Mouse (Mus musculus) MN1 (cell line): ENCODE results near the gene Zmynd8.

Experiments
- DNase-seq: peaks from one replicate; pipeline ENCODE4 v3.0.0-alpha.2; 2016; ENCODE audit warnings: low spot score

Zmynd8 gene

DNA sequence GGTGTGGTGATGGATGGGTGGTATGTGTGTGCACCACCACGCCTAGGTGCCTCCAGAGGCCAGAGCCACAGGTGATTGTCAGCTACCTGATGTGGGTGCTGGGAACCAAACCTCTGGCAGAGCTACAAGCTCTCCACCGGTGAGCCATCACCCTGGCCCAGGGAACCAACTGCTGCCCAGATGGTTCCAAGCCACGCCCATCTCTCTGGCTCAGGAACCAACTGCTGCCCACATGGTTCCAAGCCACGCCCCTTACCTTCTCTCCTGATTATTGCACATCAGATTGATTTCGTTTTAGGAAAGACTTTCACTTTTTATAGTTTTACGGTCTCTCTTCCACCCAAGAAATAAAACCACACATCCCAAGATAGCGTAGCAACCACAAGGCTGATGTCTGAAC is 150.8 kb downstream of the Zmynd8 start:
- DNase-seq = no peak

DNA sequence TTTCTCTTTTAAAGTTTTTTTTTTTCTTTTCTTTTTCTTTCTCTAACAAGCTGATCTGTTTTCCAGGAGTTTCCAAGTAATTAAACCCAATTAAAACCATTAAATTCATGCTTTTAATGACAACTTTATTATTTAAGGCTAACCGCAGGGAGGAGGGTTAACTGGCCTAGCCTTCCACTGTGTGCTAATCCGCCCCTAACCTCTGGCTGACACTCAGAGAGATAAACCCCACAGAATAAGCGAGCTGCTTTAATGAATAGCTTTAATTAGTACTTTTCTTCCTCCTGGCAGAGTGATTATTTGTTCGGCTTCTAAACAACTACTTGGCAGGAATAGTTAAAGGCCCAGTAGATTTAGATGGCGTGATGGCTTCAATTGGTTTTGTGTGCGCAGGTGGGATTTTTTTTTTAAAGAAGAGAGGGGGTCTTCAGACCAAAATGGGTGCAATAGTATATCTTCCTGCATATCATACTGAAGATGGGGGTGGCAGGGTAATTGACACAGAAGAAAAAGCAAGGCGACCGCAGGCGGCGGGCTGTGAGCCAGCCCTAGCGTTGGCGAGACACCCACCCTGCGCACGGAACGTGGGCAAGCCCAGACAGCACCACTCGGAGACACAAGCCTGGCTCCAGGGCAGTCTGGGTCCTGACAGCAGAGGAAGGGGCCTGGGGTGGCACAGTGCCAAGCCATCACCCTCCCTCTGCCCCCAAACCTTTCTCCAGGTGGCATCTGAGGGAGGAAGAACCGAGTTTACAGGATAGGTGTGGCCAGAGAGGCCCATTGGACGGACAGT is 153.3 kb downstream of the Zmynd8 start:
- no peak for DNase-seq

DNA sequence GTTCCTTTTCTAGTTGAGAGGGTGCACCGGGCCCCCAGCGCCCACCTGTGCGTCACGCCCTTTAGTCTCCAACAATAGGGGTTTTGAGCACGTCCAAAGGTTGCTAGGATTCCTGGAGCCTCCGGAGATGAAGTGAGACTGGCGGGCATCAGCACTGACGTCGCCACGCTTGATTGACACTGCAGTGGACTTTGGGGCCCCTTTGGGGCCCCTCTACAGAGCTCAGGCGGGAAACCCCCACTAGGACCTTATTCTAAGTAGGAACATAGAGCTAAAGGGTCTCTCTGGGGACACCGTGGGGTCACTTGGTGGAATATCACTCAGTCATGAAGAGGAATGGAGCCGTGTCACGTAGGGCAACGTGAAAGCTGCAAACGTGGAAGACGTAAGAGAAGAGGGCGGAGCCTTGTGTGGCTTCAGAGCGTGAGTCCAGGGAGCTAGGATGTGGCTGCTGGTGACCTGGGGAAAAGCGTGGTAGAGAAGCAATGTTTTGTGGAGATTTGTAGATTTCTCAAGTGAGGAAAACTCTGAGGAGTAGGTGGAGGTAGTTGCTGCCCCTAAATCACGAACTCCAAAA is 156.5 kb downstream of the Zmynd8 start:
- no peak for DNase-seq

DNA sequence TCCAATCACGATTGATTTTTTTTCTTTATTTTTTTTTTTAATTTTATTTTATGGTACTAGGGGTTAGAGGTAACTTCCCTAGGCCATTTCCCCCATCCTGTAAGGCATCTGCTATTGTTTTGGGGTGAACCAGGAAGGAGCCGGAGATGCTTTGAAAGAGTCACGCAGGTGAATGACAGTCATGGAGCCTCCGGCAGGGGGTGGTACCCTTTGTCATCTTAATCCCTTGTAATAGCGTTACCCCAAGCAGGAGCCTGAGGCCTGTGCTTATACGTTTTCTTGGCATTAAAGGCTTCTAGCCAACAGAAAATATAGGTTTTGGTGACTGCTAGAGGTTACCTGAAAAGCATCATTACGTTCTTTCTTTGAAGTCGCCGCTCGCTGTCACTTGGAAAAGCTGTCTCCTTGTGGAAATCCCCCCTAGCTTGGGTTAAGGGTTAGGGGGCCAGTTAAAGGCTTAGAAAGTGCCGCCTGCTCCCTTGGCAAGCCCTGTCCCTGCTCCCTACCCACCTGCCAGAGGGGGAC is 157.2 kb downstream of the Zmynd8 start:
- no peak for DNase-seq

DNA sequence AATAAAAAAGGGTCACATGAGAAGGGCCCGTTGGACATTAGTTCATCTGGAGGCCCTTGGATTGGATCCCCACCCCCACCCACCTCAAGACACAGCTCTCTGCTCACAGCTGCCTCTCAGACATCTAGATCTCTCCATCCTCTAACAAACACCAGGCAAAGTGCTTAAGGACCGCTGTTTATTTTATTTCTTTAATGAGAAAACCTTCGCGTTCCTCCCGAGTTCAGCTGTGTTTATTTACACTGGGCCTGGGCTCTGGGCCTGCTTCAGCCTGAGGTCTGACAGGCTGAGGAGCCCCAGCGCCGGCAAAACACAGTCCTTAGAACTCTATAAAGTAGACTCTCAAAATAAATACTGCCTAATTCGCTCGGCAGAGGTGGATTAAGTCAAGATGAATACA is 157.8 kb downstream of the Zmynd8 start:
- DNase-seq = no peak

DNA sequence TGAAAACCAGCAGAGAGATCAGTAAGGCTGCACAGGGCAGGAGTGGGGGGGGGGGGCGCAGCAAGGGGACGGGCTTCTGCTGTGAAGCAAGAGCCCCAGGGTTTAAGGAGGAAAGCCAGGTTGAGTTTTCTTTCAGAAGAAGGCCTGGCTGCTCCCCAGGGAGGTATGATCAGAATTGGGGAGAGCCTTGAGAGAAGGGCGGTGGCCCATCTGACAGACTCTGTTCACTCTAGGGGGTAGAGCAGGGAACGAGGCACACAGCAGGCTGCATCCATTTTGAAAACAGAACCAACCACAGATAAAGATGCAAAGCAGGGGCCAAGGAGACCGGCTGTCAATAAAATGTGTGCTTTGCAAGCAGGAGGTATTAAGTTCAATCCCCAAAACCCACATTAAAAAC is 158.4 kb downstream of the Zmynd8 start:
- DNase-seq = no peak

DNA sequence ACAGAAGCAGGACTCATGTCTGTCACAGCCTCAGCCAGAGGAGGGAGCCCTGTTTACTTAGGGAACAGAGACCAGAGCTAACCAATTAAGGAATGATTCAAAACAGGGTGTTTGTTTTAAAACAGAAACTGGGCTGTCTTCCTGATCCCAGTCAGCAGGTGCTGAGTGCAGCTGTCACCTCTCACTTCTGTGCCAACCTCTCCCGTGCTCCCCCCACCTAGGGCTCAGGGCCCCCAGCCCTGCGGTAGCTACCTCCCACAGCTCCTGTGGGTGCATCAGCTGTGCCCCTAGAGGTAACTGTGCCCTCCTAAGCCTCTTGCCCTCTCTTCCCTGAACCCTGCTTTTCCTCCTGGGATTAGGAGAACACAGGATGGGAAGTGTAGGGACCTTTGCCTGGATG is 162.5 kb downstream of the Zmynd8 start:
- peak; percentile 55 for DNase-seq
